Mouse (Mus musculus) lung, postnatal 0 days (tissue): Measurements from ENCODE around the gene Gli2. TPM values are rescaled to one million over a fixed set of nuclear protein-coding genes. Genes with fewer than 3 reads are reported as not detected.

Source experiments
- ATAC-seq: fragments of 200-750 bp; cut with Nextera tagmentation; 2 replicates; pipeline ENCODE4 v1.8.0; 2017; ENCODE audit warnings: moderate library complexity
- DNase-seq: peaks from one replicate; pipeline ENCODE4 v3.0.0-alpha.2; 2016; ENCODE audit warnings: low spot score
- H3K27ac ChIP-seq: fragments of 300-500 bp; sonication (generic); 2 replicates; pipeline ENCODE4 v1.5.1; 2014; ENCODE audit warnings: antibody characterized with exemption, mild to moderate bottlenecking, low read length, mixed read lengths
- H3K27me3 ChIP-seq: fragments of 300-500 bp; sonication (generic); replicated peaks from 2 replicates; pipeline ENCODE4 v1.6.1; 2014; ENCODE audit warnings: low read length, mixed read lengths; ENCODE audit not compliant: insufficient read depth
- H3K36me3 ChIP-seq: fragments of 300-500 bp; sonication (generic); 2 replicates; pipeline ENCODE4 v1.6.1; 2014; ENCODE audit warnings: low read length, mixed read lengths; ENCODE audit not compliant: insufficient read depth
- H3K4me1 ChIP-seq: fragments of 300-500 bp; sonication (generic); 2 replicates; pipeline ENCODE4 v1.6.1; 2014; ENCODE audit warnings: antibody characterized with exemption, low read depth, low read length, mixed read lengths; ENCODE audit not compliant: insufficient read depth
- H3K4me2 ChIP-seq: fragments of 300-500 bp; sonication (generic); replicated peaks from 2 replicates; pipeline ENCODE4 v1.6.1; 2014; ENCODE audit warnings: low read depth, mild to moderate bottlenecking, low read length, moderate library complexity, mixed read lengths
- H3K4me3 ChIP-seq: fragments of 300-500 bp; sonication (generic); 2 replicates; pipeline ENCODE4 v1.5.1; 2014; ENCODE audit warnings: low read depth, low read length
- H3K9ac ChIP-seq: fragments of 300-500 bp; sonication (generic); replicated peaks from 2 replicates; pipeline ENCODE4 v1.6.1; 2014; ENCODE audit warnings: low read depth, mild to moderate bottlenecking
- H3K9me3 ChIP-seq: fragments of 300-500 bp; sonication (generic); 2 replicates; pipeline ENCODE4 v1.6.1; 2016; ENCODE audit warnings: low read length, mixed read lengths
- CTCF ChIP-seq: IDR thresholded peaks from 2 replicates; pipeline ENCODE4 v1.5.1; 2016; ENCODE audit warnings: antibody characterized with exemption, mild to moderate bottlenecking
- EP300 ChIP-seq: IDR thresholded peaks from 2 replicates; pipeline ENCODE4 v1.6.1; 2016; ENCODE audit warnings: antibody characterized with exemption, mild to moderate bottlenecking, control low read depth
- WGBS: fragments of 180-500 bp; shearing (Covaris S2); extraction: QIAGEN DNeasy Blood & Tissue Kit; methylation state at CpG from one replicate; pipeline ENCODE4 v1.1.7; 2014; 5-methylcytosine and 5-hydroxymethylcytosine counted together
- polyA plus RNA-seq: library from polyadenylated mRNA; unstranded; fragments of >200 nt; fragmentation: Nextera tagmentation; extraction: Ambion mirVana; gene quantifications from 2 replicates; pipeline ENCODE4 v1.2.1, GENCODE M21; 2015

The Gli2 gene
- polyA plus RNA-seq, 1 experiment from 2014 or later: 2.7 TPM

GRCm38 (mm10) chr1:118810336-118810735 is 243.1 kb downstream of the Gli2 start:
- H3K27me3 ChIP-seq: no peaks in the 10 kb centered on the region
- no peak for DNase-seq
- WGBS: 57% methylated on average over 4 of the region's 4 CpGs
- H3K36me3 ChIP-seq: no peaks in the 10 kb centered on the region
- no peak overlapping the region for H3K27ac ChIP-seq
- H3K4me1 ChIP-seq: no peaks in the 10 kb centered on the region
- no peak overlapping the region for H3K4me3 ChIP-seq
- no peak for TF ChIP-seq CTCF
- no peak for TF ChIP-seq EP300
- H3K9ac ChIP-seq: no peak overlapping the region
- no peak for ATAC-seq
- H3K4me2 ChIP-seq: no peak overlapping the region
- no peaks in the 10 kb centered on the region for H3K9me3 ChIP-seq

GRCm38 (mm10) chr1:118806727-118807126 is 246.7 kb downstream of the Gli2 start:
- no peak for TF ChIP-seq EP300
- no peak for TF ChIP-seq CTCF
- Histone ChIP-seq H3K27me3 (no peaks in the 10 kb centered on the region), H3K9me3 (no peaks in the 10 kb centered on the region), H3K4me1 (no peaks in the 10 kb centered on the region), H3K4me3 (no peak overlapping the region), H3K4me2 (no peak overlapping the region), H3K9ac (no peak overlapping the region), H3K27ac (no peak overlapping the region), H3K36me3 (no peaks in the 10 kb centered on the region)
- 92% methylated on average over 3 of the region's 3 CpGs for WGBS
- DNase-seq (no peak), ATAC-seq (no peak)

- Histone ChIP-seq H3K27me3 (no peaks in the 10 kb centered on the region), H3K9me3 (no peaks in the 10 kb centered on the region), H3K4me3 (no peak overlapping the region), H3K4me1 (no peaks in the 10 kb centered on the region), H3K27ac (no peak overlapping the region), H3K36me3 (no peaks in the 10 kb centered on the region), H3K9ac (no peak overlapping the region), H3K4me2 (no peak overlapping the region)
- TF ChIP-seq EP300 (no peak), CTCF (no peak)
- WGBS: 71% methylated on average over 5 of the region's 5 CpGs
- DNase-seq: no peak
- no peak for ATAC-seq
Measured at GRCm38 (mm10) chr1:118802166-118802565, 251.3 kb downstream of the Gli2 start.

GRCm38 (mm10) chr1:118799322-118800116 is 253.9 kb downstream of the Gli2 start:
- no peak overlapping the region for H3K27ac ChIP-seq
- no peaks in the 10 kb centered on the region for H3K36me3 ChIP-seq
- TF ChIP-seq CTCF (no peak), EP300 (no peak)
- no peak overlapping the region for H3K4me3 ChIP-seq
- H3K4me1 ChIP-seq: no peaks in the 10 kb centered on the region
- WGBS: 64% methylated on average over 7 of the region's 7 CpGs
- H3K9ac ChIP-seq: no peak overlapping the region
- no peaks in the 10 kb centered on the region for H3K9me3 ChIP-seq
- ATAC-seq: no peak
- DNase-seq: no peak
- no peak overlapping the region for H3K4me2 ChIP-seq
- no peaks in the 10 kb centered on the region for H3K27me3 ChIP-seq

- ATAC-seq: no peak
- no peak overlapping the region for H3K27ac ChIP-seq
- 55% methylated on average over 18 of the region's 18 CpGs for WGBS
- H3K36me3 ChIP-seq: no peaks in the 10 kb centered on the region
- no peak overlapping the region for H3K9ac ChIP-seq
- no peaks in the 10 kb centered on the region for H3K4me1 ChIP-seq
- H3K27me3 ChIP-seq: no peaks in the 10 kb centered on the region
- no peak for DNase-seq
- H3K4me3 ChIP-seq: no peak overlapping the region
- no peaks in the 10 kb centered on the region for H3K9me3 ChIP-seq
- TF ChIP-seq CTCF: no peak
- no peak for TF ChIP-seq EP300
- H3K4me2 ChIP-seq: no peak overlapping the region
Measured at GRCm38 (mm10) chr1:118795415-118796167, 257.8 kb downstream of the Gli2 start.

- no peak overlapping the region for H3K4me3 ChIP-seq
Measured at GRCm38 (mm10) chr1:118789871-118790270, 263.5 kb downstream of the Gli2 start.

More at GRCm38 (mm10) chr1:118789871-118790270, 263.5 kb downstream of the Gli2 start:
- H3K4me1 ChIP-seq: no peaks in the 10 kb centered on the region
- H3K27ac ChIP-seq: no peak overlapping the region
- WGBS: 88% methylated on average over 2 of the region's 2 CpGs
- H3K9ac ChIP-seq: no peak overlapping the region
- no peak overlapping the region for H3K4me2 ChIP-seq
- DNase-seq: no peak
- no peaks in the 10 kb centered on the region for H3K9me3 ChIP-seq
- no peaks in the 10 kb centered on the region for H3K27me3 ChIP-seq
- no peak for ATAC-seq
- H3K36me3 ChIP-seq: no peaks in the 10 kb centered on the region
- no peak for TF ChIP-seq CTCF
- no peak for TF ChIP-seq EP300
